Mouse (Mus musculus) midbrain, embryonic 13.5 days (tissue): ENCODE data around the gene Tnpo1. TPM values are rescaled to one million over a fixed set of nuclear protein-coding genes. Genes with fewer than 3 reads are reported as not detected.
"Not testable (repeated sequence)": the region's sequence is repeated elsewhere in the genome, so short reads cannot be mapped to it uniquely, and the experiment has no call there.

Source experiments
- ATAC-seq: fragments of 200-750 bp; cut with Nextera tagmentation; 2 replicates; pipeline ENCODE4 v1.8.0; 2017; ENCODE audit warnings: mild to moderate bottlenecking, moderate TSS enrichment, moderate library complexity
- H3K27ac ChIP-seq: fragments of 300-500 bp; sonication (generic); 2 replicates; pipeline ENCODE4 v1.5.1; 2015; ENCODE audit warnings: inconsistent platforms, mild to moderate bottlenecking, moderate library complexity
- H3K27me3 ChIP-seq: fragments of 300-500 bp; sonication (generic); 2 replicates; pipeline ENCODE4 v1.6.1; 2015; ENCODE audit warnings: mild to moderate bottlenecking, inconsistent platforms
- H3K36me3 ChIP-seq: fragments of 300-500 bp; sonication (generic); 2 replicates; pipeline ENCODE4 v1.6.1; 2015; ENCODE audit warnings: mild to moderate bottlenecking, inconsistent platforms
- H3K4me1 ChIP-seq: fragments of 300-500 bp; sonication (generic); replicated peaks from 2 replicates; pipeline ENCODE4 v1.6.1; 2015; ENCODE audit warnings: inconsistent platforms
- H3K4me2 ChIP-seq: fragments of 300-500 bp; sonication (generic); replicated peaks from 2 replicates; pipeline ENCODE4 v1.6.1; 2015; ENCODE audit warnings: moderate library complexity, mild to moderate bottlenecking, inconsistent platforms
- H3K4me3 ChIP-seq: fragments of 300-500 bp; sonication (generic); replicated peaks from 2 replicates; pipeline ENCODE4 v1.5.1; 2015; ENCODE audit warnings: mild to moderate bottlenecking, inconsistent platforms
- H3K9ac ChIP-seq: fragments of 300-500 bp; sonication (generic); replicated peaks from 2 replicates; pipeline ENCODE4 v1.6.1; 2015; ENCODE audit warnings: mild to moderate bottlenecking, inconsistent platforms
- H3K9me3 ChIP-seq: fragments of 300-500 bp; sonication (generic); 2 replicates; pipeline ENCODE4 v1.6.1; 2016; ENCODE audit warnings: mild to moderate bottlenecking, inconsistent platforms
- WGBS: fragments of 180-500 bp; shearing (Covaris S2); methylation state at CpG from one replicate; pipeline ENCODE4 v1.1.7; 2015; 5-methylcytosine and 5-hydroxymethylcytosine counted together
- polyA plus RNA-seq: library from polyadenylated mRNA; unstranded; fragments of >200 nt; fragmentation: Nextera tagmentation; extraction: Ambion mirVana; gene quantifications from 2 replicates; pipeline ENCODE4 v1.2.1, GENCODE M21; 2015

The Tnpo1 gene
- polyA plus RNA-seq, 1 experiment from 2014 or later: 71.4 TPM

DNA sequence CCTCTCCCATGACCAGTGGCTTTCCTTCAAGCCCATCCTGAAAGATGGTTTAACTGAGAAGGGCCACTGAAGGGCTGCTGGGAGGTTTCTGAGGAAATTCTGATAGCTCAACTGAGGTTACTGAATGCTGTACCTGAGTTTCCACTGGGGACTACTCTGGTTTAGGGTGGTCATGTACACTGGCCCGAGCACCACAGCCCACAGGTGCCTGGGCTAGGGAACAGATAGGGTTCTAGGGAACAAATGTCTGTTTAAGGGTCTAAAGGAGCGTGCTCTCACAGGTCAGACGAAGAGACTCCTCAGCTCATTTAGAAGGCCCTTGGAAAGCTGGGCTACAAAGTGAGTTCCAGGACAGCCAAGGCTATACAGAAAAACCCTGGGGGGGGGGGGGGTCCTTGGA, 91.5 kb downstream of the Tnpo1 start:
- no peak overlapping the region for H3K4me2 ChIP-seq
- H3K4me1 ChIP-seq: no peaks in the 10 kb centered on the region
- H3K9ac ChIP-seq: no peak overlapping the region
- no peaks in the 10 kb centered on the region for H3K27me3 ChIP-seq
- WGBS: 89% methylated on average over 3 of the region's 3 CpGs
- no peaks in the 10 kb centered on the region for H3K9me3 ChIP-seq
- H3K4me3 ChIP-seq: no peak overlapping the region
- ATAC-seq: no peak
- 0 out of 2 replicates have a peak overlapping the region, but pooled peaks have one; percentile 19 for H3K27ac ChIP-seq
- H3K36me3 ChIP-seq: peaks cover 18% of the 10 kb centered on the region; the same call in 1 of the 2 replicates

DNA sequence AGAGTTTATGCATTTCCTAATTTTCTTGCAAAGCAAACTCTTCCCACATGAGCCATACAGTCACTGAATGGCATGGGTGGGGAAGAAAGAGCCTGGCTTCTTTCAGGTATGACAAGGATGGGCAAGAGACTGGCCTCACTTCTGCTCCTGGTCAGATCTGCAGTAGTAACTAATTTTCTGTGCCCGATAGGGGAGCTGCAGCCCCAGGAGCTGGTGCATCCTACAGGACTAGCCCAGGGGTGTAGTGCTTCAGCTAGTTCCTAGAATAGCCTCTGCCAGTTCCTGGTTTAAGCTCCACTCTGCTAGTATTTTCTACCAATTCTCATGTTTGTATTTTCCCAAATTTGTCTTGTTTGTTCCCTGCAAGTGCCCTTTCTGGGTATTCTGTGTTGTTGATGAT, 92.0 kb downstream of the Tnpo1 start:
- H3K36me3 ChIP-seq: peaks cover 14% of the 10 kb centered on the region; the same call in 1 of the 2 replicates
- no peak overlapping the region for H3K9ac ChIP-seq
- 63% methylated on average over 1 of the region's 1 CpGs for WGBS
- no peaks in the 10 kb centered on the region for H3K27me3 ChIP-seq
- no peaks in the 10 kb centered on the region for H3K9me3 ChIP-seq
- H3K4me3 ChIP-seq: no peak overlapping the region
- no peak for ATAC-seq
- H3K4me2 ChIP-seq: no peak overlapping the region
- H3K27ac ChIP-seq: 0 out of 2 replicates have a peak overlapping the region, but pooled peaks have one; percentile 19
- H3K4me1 ChIP-seq: no peaks in the 10 kb centered on the region

DNA sequence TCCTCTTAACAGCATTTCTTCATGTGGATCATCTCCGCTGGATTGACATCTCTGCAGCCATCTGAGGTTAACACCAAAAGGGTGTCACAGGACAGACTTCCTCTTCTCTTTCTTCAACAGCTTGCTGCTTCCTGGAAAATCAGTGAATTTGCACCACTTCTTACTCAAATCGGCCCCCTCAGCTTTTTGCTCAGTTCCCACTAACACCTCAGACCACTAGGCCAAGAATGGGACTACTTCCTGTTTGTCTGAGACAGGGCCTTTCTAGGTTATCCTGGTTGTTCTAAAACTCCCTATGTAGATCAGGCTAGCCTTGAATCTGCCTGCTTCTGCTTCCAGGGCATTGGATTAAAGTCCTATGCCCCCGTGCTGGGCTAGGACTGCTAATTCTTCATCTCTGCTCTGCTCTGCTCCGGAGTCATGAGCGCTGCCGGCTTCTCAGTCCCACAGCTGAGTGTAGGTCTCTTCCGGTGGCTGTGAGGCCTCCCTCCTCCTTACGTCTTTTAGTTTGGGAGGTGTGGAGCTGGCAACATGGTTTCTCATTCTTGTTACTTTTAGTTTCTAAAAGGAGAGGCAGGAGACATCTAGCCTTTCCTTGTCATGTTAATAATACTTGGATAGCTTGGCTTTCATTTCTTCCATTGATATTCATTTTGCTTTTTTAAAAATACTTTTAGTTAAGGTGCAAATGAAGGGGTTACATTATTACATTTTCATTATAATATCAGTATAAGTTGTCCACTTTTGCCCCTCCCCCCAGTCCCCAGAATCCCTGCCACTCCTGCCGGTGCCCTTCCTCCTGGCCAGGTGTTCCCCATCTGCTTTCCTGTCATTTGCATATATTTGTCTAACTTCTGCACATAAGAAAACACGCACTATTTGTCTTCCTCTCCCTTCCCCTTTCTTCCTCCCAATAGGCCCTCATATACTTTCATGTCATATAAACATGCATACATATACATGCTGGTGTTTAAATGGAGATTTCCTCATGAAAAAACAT, 93.4 kb downstream of the Tnpo1 start:
- no peak overlapping the region for H3K9ac ChIP-seq
- H3K4me3 ChIP-seq: no peak overlapping the region
- no peaks in the 10 kb centered on the region for H3K27me3 ChIP-seq
- peaks cover 9% of the 10 kb centered on the region; the same call in 1 of the 2 replicates for H3K36me3 ChIP-seq
- no peaks in the 10 kb centered on the region for H3K9me3 ChIP-seq
- no peak for ATAC-seq
- no peak overlapping the region for H3K27ac ChIP-seq
- H3K4me2 ChIP-seq: no peak overlapping the region
- no peaks in the 10 kb centered on the region for H3K4me1 ChIP-seq
- 88% methylated on average over 10 of the region's 10 CpGs for WGBS

DNA sequence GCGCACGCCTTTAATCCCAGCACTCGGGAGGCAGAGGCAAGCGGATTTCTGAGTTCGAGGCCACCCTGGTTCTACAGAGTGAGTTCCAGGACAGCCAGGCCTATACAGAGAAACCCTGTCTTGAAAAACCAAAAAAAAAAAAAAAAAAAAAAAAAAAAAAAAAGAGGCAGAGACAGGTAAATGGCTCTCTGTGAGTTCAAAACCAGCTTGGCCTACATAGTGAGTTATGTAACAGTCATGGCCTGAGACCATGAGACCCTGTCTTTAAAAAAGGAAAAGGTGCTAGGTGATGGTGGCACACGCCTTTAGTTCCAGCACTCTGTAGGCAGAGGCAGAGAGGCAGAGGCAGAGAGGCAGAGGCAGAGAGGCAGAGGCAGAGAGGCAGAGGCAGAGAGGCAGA, 97.2 kb downstream of the Tnpo1 start:
- not testable (repeated sequence) for H3K27me3 ChIP-seq, H3K4me3 ChIP-seq, H3K4me1 ChIP-seq, H3K9me3 ChIP-seq, H3K4me2 ChIP-seq, ATAC-seq, H3K9ac ChIP-seq, H3K36me3 ChIP-seq, H3K27ac ChIP-seq
- WGBS: 91% methylated on average over 6 of the region's 6 CpGs

DNA sequence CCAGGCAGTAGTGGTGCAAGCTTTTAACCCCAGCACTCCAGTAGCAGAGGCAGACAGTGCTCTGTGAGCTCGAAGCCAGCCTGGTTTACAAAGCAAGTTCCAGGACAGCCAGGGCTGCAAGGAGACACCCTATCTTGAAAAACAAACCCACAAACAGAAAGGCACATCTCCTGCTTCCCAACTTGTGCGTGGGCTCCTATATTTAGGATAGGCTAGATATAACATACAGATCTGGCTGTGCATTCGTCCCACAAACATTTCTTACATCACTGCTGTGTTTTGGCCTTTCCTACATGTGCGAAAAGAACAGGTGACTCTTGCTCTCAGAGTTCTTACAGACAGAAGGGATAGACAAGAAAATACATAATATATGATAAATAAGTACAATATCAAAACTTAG, 100.6 kb downstream of the Tnpo1 start:
- WGBS: 89% methylated on average over 4 of the region's 4 CpGs
- Histone ChIP-seq H3K36me3 (no peaks in the 10 kb centered on the region), H3K9ac (no peak overlapping the region), H3K4me2 (no peak overlapping the region), H3K9me3 (no peaks in the 10 kb centered on the region), H3K27me3 (no peaks in the 10 kb centered on the region), H3K4me3 (no peak overlapping the region), H3K27ac (no peak overlapping the region), H3K4me1 (no peaks in the 10 kb centered on the region)
- no peak for ATAC-seq

DNA sequence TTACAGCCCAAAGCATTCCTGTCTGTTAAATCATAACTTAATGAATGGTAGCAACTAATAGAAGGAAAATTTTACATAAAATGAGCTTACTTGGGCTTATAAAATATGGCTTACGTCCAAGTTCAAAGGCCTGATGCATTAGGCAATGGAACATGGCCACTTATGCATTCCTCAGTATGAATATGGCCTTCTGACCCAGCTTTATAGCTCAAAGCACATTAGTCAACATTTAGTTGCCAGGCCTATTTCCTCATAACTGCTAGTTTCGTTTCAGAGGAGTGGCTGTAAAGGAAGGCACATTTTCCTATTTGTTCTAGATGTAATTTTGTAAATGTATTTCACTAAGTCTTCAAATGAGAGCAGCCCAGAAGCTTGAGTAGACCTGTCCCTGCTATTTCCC, 107.1 kb downstream of the Tnpo1 start:
- no peak overlapping the region for H3K27ac ChIP-seq
- no peak overlapping the region for H3K4me2 ChIP-seq
- no peak overlapping the region for H3K9ac ChIP-seq
- H3K4me3 ChIP-seq: no peak overlapping the region
- 84% methylated on average over 2 of the region's 2 CpGs for WGBS
- H3K9me3 ChIP-seq: no peaks in the 10 kb centered on the region
- no peaks in the 10 kb centered on the region for H3K4me1 ChIP-seq
- no peaks in the 10 kb centered on the region for H3K36me3 ChIP-seq
- no peak for ATAC-seq
- H3K27me3 ChIP-seq: no peaks in the 10 kb centered on the region

DNA sequence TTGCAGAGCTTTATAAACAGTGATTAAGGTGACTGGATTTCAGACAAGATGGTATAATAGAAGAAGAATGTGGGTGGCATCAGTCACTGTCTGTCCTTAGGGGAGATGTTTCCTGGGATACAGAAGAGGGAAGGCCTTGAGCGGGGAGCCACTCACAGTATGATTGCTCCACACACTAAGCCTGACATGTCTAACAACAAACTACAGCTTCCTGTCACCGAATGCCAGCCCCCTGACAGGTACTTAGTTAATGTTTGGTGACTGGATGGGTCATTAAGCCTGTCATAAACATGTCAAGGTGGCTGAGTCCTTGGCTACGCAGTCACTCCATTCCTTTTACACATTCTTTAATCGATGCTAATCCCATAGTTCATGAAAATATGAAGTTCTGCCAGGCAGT, 108.0 kb downstream of the Tnpo1 start:
- no peaks in the 10 kb centered on the region for H3K27me3 ChIP-seq
- H3K4me1 ChIP-seq: peaks cover 4% of the 10 kb centered on the region
- H3K4me2 ChIP-seq: no peak overlapping the region
- H3K4me3 ChIP-seq: no peak overlapping the region
- no peaks in the 10 kb centered on the region for H3K9me3 ChIP-seq
- no peaks in the 10 kb centered on the region for H3K36me3 ChIP-seq
- no peak overlapping the region for H3K9ac ChIP-seq
- 73% methylated on average over 4 of the region's 4 CpGs for WGBS
- H3K27ac ChIP-seq: no peak overlapping the region
- ATAC-seq: no peak

DNA sequence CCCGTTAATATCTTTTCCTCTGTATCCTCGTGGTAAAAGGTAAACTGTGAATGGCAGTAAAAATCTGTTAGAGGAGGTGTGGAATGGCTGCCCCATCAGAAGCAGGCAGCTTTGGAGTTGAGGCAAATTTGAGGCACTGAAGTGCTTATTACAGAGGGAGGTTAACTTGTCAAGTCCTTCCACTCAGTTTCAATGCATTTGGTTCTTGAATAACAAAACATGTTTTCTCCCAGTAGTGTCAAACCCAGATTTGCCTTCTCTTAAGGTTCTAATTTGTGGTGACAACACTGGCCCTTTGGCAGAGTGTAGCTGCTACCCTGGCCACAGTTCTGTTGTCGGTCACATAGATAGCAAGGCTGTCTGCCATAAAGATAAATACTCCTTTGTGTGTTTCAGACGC, 108.4 kb downstream of the Tnpo1 start:
- Histone ChIP-seq H3K9me3 (no peaks in the 10 kb centered on the region), H3K4me3 (no peak overlapping the region), H3K9ac (no peak overlapping the region), H3K4me1 (peaks cover 4% of the 10 kb centered on the region), H3K27ac (no peak overlapping the region), H3K36me3 (no peaks in the 10 kb centered on the region), H3K4me2 (no peak overlapping the region), H3K27me3 (no peaks in the 10 kb centered on the region)
- no peak for ATAC-seq
- WGBS: 68% methylated on average over 4 of the region's 4 CpGs

DNA sequence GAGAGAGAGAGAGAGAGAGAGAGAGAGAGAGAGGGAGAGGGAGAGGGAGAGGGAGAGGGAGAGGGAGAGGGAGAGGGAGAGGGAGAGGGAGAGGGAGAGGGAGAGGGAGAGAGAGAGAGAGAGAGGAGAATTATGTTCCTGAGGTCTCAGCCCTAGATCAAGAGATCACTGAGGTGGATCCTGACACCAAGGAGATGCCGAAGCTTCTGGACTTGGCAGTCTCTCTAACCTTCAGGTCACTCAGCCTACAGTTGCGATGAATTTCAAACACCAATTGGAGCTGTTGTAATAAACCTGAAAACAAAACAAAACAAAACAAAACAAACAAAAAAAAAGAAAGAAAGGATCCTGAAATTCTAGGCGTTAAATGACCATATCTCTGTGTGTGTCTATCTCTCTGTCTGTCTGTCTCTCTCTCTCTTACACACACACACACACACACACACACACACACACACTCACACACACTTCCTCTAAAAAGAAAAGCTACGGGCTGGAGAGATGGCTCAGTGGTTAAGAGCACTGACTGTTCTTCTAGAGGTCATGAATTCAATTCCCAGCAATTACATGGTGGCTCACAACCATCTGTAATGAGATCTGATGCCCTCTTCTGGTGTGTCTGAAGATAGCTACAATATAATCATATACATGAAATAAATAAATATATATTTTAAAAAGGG, 109.1 kb downstream of the Tnpo1 start:
- 74% methylated on average over 4 of the region's 4 CpGs for WGBS
- ATAC-seq, H3K9ac ChIP-seq, H3K36me3 ChIP-seq, H3K27ac ChIP-seq, H3K4me3 ChIP-seq, H3K27me3 ChIP-seq, H3K4me1 ChIP-seq, H3K9me3 ChIP-seq, H3K4me2 ChIP-seq: not testable (repeated sequence)

DNA sequence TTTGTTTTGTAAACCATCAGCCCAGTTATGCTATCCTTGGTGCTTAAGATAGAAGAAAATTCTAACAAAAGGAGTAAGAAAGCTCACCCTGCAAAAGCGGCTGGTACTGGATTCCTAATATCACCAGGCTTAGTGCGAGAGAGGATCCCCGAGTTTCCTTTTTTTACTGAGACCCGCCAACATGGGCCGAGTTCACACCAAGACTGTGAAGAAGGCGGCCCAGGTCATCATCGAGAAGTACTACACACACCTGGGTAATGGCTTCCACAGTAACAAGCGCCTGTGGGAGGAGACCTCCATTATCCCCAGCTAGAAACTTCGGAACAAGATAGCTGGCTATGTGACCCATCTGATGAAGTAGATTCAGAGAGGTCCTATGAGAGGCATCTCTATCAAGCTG, 109.6 kb downstream of the Tnpo1 start:
- no peak overlapping the region for H3K4me3 ChIP-seq
- H3K27ac ChIP-seq: no peak overlapping the region
- ATAC-seq: no peak
- peaks cover 6% of the 10 kb centered on the region for H3K4me1 ChIP-seq
- no peak overlapping the region for H3K9ac ChIP-seq
- 87% methylated on average over 9 of the region's 9 CpGs for WGBS
- H3K27me3 ChIP-seq: no peaks in the 10 kb centered on the region
- H3K4me2 ChIP-seq: no peak overlapping the region
- no peaks in the 10 kb centered on the region for H3K36me3 ChIP-seq
- H3K9me3 ChIP-seq: no peaks in the 10 kb centered on the region

DNA sequence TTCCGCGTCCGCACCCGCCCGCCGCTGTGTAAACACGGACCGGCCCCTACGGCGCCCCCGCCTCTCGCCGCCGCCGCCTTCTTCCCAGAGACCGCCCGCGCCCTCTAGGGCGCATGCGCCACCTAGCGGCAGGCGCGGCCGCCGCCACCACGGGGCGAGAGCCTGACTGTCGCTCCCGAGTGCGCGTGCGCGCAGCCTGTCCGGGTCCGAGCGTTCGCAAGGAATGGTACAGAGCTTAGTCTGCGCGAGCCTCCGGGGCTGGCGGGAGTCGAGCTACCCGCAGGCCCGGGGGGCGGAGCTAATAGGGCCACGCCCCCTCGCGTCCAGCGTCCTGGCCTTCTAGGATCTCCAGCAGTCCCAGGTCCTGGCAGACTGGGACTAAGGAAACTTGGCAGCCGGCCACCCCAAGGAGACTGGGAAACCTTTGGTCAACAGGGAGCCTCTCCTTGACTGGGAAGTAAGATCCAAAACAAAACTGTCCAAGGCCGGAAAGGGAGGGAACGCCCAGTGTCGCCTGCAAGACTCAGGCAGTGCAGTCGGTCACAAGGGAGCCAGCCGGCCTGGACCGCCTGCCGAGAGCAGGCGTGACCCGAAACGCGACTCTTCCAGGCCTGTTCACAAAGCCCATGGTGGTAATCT, 110.9 kb downstream of the Tnpo1 start, which contains the start of gene Fcho2:
Fcho2 (minus strand) TSS at position 303 of the 639 bp plus-strand sequence.
- peak within 1 kb of the TSS; percentile 94 for H3K4me3 ChIP-seq
- H3K27ac ChIP-seq: peak within 1 kb of the TSS; percentile 94
- H3K9ac ChIP-seq: peak within 1 kb of the TSS; percentile 96
- H3K4me2 ChIP-seq: peak within 1 kb of the TSS; percentile 67
- peak; percentile 98 for ATAC-seq
- peaks cover 6% of the 10 kb centered on the region for H3K4me1 ChIP-seq
- H3K36me3 ChIP-seq: no peaks in the 10 kb centered on the region
- WGBS: under 1% methylated on average over 40 of the region's 61 CpGs
- no peaks in the 10 kb centered on the region for H3K9me3 ChIP-seq
- H3K27me3 ChIP-seq: no peaks in the 10 kb centered on the region
